Mouse (Mus musculus) gastrocnemius, adult 2 months (tissue): ENCODE data around the gene Wwc2. TPM values are rescaled to one million over a fixed set of nuclear protein-coding genes. Genes with fewer than 3 reads are reported as not detected.
A peak's percentile ranks its signal among the peaks of the same experiment; 100 is the strongest.

Experiments used
- DNase-seq: peaks from one replicate; pipeline ENCODE4 v3.0.0; 2022
- H3K27ac ChIP-seq: fragments of 200-600 bp; 2 replicates; pipeline ENCODE4 v1.8.1; 2022; ENCODE audit warnings: mild to moderate bottlenecking
- H3K4me3 ChIP-seq: fragments of 200-600 bp; 2 replicates; pipeline ENCODE4 v1.8.1; 2022; ENCODE audit warnings: mild to moderate bottlenecking, moderate library complexity
- CTCF ChIP-seq: fragments of 200-600 bp; IDR thresholded peaks from 2 replicates; pipeline ENCODE4 v1.8.1; 2022; ENCODE audit warnings: antibody characterized with exemption, mild to moderate bottlenecking, moderate library complexity
- intact Hi-C: fragments of 180-260 bp; cut with DNase I; formaldehyde crosslinking; loops from one replicate; pipeline ENCODE4 v1.15.1; 2025
- total RNA-seq, 2 experiments: library from RNA; stranded (reverse); gene quantifications; 2 replicates each; pipeline ENCODE4 v1.2.3; 2021

Wwc2 gene
- total RNA-seq, 2 experiments from 2014 or later = 5.0 to 8.3 TPM

DNA sequence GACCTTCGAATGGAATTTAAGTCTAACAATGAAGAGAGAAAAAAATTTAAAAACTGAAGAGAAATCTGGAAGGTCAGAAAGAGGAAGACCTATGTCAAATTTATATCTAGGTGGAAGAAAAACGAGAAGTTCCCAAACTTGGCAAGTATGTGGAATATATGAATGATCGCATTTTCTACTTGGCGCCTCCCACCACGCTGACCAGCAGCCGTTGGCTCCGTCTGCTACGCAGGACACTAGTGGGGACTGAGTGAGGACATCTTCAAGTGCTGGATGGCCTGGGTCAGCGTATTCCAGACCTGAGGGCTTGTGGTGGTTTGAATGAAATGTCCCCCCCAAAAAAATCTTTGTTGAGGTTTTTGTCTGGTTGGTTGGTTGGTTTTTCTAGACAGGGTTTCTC is 84.6 kb downstream of the Wwc2 start:
- no peak for TF ChIP-seq CTCF
- Histone ChIP-seq H3K27ac (no peak overlapping the region), H3K4me3 (no peak overlapping the region)
- intact Hi-C loops = no loop called here
- no peak for DNase-seq

DNA sequence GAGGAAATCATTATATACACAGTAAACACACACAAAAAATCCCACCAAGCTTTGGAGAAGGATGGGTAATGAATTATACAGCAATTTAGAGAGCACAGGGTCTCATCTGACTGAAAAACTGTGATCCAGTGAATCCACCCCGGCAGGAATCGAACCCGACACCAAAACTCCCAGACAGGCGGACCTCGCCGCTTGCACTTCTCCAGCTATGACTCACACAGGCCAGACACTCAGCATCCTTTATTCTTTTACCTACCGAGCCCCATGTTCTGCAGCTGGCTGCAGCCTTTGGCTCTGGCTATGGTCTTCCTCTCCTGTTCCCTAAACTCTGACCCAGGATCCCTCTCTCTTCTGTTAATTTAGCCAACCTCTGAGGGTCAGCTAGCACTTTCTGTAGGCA is 85.5 kb downstream of the Wwc2 start:
- H3K27ac ChIP-seq = no peak overlapping the region
- no peak for TF ChIP-seq CTCF
- intact Hi-C loops = no loop called here
- no peak overlapping the region for H3K4me3 ChIP-seq
- no peak for DNase-seq

DNA sequence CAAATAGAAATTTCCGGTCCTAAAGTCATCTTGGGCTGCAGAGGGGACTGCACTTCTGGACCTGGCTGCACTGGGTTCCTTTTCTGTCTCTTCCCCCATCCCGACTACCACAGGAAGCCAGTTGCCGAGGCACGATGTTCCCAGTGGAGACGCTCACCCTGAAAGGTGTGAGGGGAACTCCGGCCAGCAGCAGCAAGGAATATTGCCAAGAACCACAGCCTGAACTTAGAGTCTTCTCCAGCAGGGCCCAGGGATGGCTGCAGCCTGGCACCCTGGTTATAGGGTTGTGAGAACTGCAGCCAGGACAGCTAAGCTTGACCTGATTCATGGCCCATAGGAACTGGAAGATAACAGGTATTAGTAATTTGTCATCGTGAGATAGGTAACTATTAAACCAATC is 86.7 kb downstream of the Wwc2 start:
- Histone ChIP-seq H3K27ac (no peak overlapping the region), H3K4me3 (no peak overlapping the region)
- intact Hi-C loops = no loop called here
- TF ChIP-seq CTCF = peak; percentile 4; the same call in 1 of the 2 replicates
- DNase-seq = peak; percentile 32

DNA sequence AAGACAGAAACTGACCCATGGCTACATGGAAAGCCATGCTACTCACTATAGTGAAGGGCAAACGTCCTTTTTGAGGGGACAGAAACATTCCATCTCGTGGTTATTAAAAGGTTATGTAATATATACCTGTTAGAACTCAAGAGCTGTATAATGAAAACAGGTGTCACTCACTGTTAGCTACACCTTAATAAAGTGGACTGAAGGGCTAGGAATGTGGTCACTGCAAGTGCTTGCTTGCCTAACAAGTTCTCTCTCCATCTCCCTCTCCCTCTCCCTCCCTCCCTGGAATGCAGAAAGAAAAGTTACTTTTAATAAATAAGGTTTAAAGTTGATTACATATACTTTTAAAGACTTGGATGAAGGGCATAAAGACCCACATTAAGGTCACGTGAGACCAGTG is 88.0 kb downstream of the Wwc2 start:
- no peak for DNase-seq
- Histone ChIP-seq H3K4me3 (no peak overlapping the region), H3K27ac (no peak overlapping the region)
- intact Hi-C loops = no loop called here
- no peak for TF ChIP-seq CTCF

DNA sequence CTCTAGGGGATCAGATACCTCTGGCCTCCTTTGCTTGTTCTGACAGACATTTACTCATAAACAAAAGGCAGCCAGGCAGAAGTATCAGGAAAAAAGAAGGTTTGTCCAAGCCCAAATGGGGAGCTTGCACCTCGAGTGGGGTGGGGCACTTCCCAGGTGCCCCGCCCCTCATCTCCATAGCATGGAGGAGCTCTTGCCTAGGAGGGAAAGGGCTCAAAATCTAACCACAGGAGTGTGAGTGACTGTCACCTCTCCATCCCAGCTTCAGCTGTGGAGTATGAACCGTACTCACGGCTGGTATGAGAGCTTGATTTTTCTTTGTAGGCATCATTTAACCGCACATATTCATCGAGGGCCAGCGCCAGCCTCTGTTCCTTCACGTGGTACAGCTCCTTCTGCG is 90.4 kb downstream of the Wwc2 start:
- no peak for DNase-seq
- H3K27ac ChIP-seq = no peak overlapping the region
- H3K4me3 ChIP-seq = no peak overlapping the region
- intact Hi-C loops = no loop called here
- no peak for TF ChIP-seq CTCF

DNA sequence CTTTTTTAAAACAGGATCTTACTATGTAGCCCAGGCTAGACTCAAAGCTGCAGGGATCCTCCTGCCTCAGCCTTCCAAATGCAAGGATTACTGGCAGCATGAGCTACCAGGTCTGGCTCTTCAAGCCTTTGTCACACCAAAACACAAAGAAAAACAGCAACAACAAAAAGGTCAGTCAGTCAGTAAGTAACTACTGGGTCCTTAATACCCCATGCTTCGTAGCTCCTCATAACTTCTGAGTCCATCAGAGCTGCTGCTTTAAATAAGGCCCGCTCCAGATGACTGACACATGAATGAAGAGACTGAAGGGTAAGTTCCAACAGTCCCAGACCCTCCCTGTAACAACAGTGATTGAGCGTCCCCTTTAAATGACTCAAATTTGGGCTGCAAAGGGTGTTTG is 90.8 kb downstream of the Wwc2 start:
- Histone ChIP-seq H3K27ac (no peak overlapping the region), H3K4me3 (no peak overlapping the region)
- no peak for TF ChIP-seq CTCF
- no peak for DNase-seq
- intact Hi-C loops = no loop called here

DNA sequence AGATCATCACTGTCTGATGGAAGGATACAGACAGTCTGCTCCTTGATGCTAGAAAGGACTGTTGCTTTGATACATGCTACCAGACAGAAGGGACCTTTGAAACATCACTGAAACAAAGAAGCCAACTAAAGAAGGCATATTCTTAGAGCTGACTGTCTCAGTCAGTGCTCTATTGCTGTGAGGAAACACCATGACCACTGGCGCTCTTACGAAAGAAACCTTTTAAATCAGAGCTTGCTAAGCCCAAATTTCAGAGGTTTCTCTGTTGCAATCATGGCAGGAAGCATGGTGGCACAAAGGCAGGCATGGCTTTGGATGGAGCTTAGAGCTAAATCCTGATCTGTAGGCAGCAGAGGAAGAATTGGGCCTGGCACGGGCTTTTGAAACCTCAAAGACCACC is 98.3 kb downstream of the Wwc2 start:
- TF ChIP-seq CTCF = no peak
- Histone ChIP-seq H3K4me3 (no peak overlapping the region), H3K27ac (no peak overlapping the region)
- DNase-seq = no peak
- intact Hi-C loops = no loop called here

DNA sequence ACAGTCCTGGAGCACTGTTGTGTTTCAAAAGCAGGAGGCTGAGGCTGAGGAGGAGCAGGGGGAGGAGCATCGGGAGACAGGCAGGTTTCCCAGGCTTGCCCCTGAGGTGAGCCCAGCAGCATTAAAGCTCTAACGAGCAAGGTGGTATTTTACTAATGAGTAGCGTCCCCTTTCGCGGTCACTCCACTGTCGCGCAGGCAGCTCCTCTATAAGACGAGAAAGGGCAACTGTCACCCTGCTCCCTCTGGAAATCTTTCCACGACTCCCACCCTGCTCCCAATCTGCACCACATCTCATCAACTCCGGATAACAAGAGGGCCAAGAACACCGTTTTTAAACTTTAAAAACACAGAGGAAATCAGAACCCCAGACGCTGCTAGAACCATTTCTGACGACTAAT is 99.1 kb downstream of the Wwc2 start:
- TF ChIP-seq CTCF = no peak
- no peak for DNase-seq
- Histone ChIP-seq H3K27ac (no peak overlapping the region), H3K4me3 (no peak overlapping the region)
- intact Hi-C loops = no loop called here

DNA sequence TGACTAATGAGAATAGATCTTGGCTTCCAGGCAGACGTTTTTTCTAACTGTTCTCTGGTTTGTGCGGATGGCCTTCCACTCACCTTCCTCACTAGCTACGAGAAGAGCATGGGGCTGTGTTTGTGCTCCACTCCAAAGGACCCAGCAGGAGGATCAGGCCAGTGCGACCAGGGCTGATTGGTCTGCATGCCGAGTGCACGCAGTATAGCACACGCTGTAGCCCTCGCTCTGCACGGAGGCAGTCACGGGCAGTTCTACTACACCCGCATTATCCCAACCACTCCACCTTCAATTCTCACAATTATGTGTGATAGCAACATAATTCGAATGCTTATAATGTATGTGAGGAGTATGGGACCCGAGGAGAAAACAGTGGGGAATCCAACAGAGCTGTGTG is 99.9 kb downstream of the Wwc2 start:
- Histone ChIP-seq H3K4me3 (no peak overlapping the region), H3K27ac (no peak overlapping the region)
- DNase-seq = no peak
- intact Hi-C loops = no loop called here
- TF ChIP-seq CTCF = no peak

DNA sequence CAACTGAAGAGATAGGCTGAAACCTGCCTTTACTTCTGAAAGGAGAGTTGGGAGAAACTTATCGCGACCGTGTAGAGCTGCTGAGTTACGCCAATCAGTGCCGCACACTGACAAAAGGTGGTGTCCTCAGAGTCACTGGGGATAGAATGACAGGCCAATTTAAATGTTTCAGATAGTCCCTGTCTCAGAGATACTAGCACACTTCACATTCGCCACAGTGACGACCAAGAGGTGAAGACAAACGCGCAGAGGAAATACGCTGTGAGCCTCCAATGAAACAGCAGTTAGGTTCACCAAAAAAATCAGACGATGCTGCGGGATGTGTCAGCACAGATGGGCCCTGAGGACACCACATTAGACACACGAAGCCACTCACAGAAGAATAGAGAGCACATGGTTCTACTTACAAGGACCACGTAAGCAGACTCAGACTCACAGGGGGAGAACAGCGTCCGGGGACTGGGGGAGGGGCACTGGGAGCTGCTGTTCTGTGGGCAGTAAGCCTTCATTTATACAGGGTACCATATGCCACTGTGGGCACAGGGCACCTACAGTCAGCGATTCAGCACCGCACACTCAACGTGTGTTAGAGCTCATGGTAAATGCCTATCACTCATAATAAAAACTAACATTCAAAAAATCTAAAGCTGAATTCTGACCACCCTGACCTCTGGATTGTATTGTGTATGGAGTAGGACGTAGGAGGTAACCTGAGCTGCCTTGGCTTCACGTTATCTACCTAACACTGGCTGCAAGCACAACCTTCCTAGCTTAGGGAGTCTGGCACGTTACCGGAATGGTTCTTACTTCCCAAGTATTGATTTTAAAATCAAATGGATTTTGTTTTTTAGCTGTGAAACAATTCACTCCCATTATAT is 100.5 kb downstream of the Wwc2 start:
- intact Hi-C loops = no loop called here
- no peak for DNase-seq
- no peak for TF ChIP-seq CTCF
- H3K4me3 ChIP-seq = no peak overlapping the region
- no peak overlapping the region for H3K27ac ChIP-seq

DNA sequence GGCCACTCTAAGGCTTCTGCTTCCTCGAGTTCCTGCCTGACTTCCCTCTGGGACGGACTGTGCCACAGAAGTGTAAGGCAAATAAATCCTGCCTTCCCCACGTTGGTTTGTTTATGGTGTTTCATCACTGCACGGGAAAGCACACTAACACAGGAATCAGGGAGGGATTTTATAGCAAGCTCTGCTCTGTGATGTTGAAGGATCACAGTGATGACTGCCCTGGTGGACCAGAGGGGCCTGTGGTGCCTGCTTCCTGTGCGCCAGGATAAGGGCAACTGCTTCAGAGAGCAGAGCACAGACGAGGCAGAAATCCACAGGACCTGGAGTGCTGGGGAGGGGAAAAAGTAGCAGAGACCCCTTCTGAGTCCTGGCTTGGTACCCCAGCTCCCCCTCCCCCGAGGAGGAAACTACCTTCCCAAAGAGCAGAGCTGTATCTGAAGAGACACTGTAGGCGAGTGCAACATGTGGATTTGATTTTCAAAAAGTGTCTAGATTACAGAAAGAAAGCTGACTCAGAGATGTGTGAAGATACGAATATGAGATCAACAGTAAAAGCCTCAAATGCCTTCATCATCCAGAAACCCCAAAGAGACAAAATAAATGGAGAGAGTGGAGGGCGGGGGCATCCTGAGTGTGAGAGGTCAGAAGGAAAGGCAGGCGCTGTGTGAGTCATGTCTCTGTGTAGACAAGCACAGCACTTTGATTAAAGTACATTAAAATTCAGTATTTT is 101.7 kb downstream of the Wwc2 start:
- no peak for DNase-seq
- Histone ChIP-seq H3K27ac (no peak overlapping the region), H3K4me3 (no peak overlapping the region)
- TF ChIP-seq CTCF = no peak
- intact Hi-C loops = no loop called here

DNA sequence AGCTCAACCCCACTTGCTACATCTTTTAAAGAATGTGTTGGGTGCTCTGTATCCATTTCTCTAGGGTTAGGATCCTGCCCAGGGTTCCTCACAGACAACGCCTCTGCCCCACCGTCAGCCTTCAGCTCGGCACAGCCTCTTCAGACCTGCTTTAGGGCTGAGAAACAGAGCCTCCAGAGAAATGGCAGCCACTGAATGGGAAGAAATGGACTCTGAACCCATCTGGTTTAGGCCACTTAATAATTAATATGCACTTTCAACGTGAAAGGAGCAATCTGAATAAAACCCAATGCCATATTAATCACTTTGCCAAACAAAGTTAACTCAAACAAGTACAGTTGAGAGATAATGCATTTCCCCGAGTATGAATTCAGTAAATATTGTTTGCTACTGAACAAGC is 106.4 kb downstream of the Wwc2 start:
- no peak for DNase-seq
- no peak for TF ChIP-seq CTCF
- Histone ChIP-seq H3K4me3 (no peak overlapping the region), H3K27ac (no peak overlapping the region)
- intact Hi-C loops = loop anchor here (5.0 kb wide), 1 partner anchor 63 kb away; no protein-coding TSS in a partner anchor

DNA sequence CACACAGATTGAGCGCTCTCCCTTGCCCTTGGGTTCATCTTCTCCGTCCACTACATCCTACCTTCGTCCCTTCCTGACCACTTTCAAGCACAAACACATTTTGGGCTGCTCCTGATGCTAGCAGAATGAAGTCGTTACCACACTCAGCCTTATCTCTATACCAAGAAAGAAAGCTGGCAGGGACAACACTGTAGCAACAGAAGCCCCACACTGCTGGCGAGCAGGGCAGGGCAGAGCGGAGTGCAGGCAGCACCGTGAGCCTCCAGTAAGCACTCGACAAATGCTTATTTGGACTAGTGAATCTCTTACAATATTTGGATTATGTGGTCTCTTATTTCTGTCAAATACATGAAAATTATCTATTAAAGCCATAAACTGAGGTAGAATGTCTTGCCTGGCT is 107.0 kb downstream of the Wwc2 start:
- intact Hi-C loops = loop anchor here (5.0 kb wide), 1 partner anchor 64 kb away; no protein-coding TSS in a partner anchor
- TF ChIP-seq CTCF = no peak
- Histone ChIP-seq H3K4me3 (no peak overlapping the region), H3K27ac (no peak overlapping the region)
- no peak for DNase-seq
